Mouse (Mus musculus): ENCODE results near the gene Arih2. TPM values are rescaled to one million over a fixed set of nuclear protein-coding genes. Genes with fewer than 3 reads are reported as not detected.

The Arih2 gene
- polyA plus RNA-seq, 1 experiment from 2014 or later, result 50.4 TPM

GRCm38 (mm10) chr9:108563671-108564070 is 85.5 kb downstream of the Arih2 start:
- Histone ChIP-seq H3K9ac (ENCODE audit: low read depth, low read length) (no peak overlapping the region), H3K27me3 (ENCODE audit: control insufficient read depth, insufficient read depth, low read depth, low read length) (no peaks in the 10 kb centered on the region), H3K4me2 (ENCODE audit: low read length) (no peak overlapping the region), H3K36me3 (ENCODE audit: control insufficient read depth, insufficient read depth, low read length) (peaks cover 10% of the 10 kb centered on the region), H3K4me1 (ENCODE audit: control insufficient read depth, insufficient read depth, low read length) (peaks cover 30% of the 10 kb centered on the region), H3K27ac (ENCODE audit: low read length) (no peak overlapping the region), H3K9me3 (replicated peaks; ENCODE audit: control insufficient read depth, low read length, poor library complexity, severe bottlenecking) (no peaks in the 10 kb centered on the region), H3K4me3 (ENCODE audit: low read depth, low read length) (no peak overlapping the region)
- no peak for ATAC-seq
- 93% methylated on average over 8 of the region's 8 CpGs for WGBS

GRCm38 (mm10) chr9:108560227-108560841 is 88.9 kb downstream of the Arih2 start, which contains the start of gene Impdh2:
Gene Impdh2 (plus strand): TSS chr9:108560286.
- Histone ChIP-seq H3K36me3 (ENCODE audit: control insufficient read depth, insufficient read depth, low read length) (peaks cover 29% of the 10 kb centered on the region), H3K4me1 (ENCODE audit: control insufficient read depth, insufficient read depth, low read length) (peaks cover 13% of the 10 kb centered on the region), H3K27ac (ENCODE audit: low read length) (peak within 1 kb of the TSS; percentile 62), H3K4me2 (ENCODE audit: low read length) (peak within 1 kb of the TSS; percentile 79), H3K27me3 (ENCODE audit: control insufficient read depth, insufficient read depth, low read depth, low read length) (no peaks in the 10 kb centered on the region), H3K9ac (ENCODE audit: low read depth, low read length) (peak within 1 kb of the TSS; percentile 64), H3K9me3 (replicated peaks; ENCODE audit: control insufficient read depth, low read length, poor library complexity, severe bottlenecking) (no peaks in the 10 kb centered on the region), H3K4me3 (ENCODE audit: low read depth, low read length) (peak within 1 kb of the TSS; percentile 47)
- ATAC-seq, result peak; percentile 99
- 0% methylated on average over 52 of the region's 53 CpGs for WGBS

- Histone ChIP-seq H3K27ac (ENCODE audit: low read length) (no peak overlapping the region), H3K9ac (ENCODE audit: low read depth, low read length) (no peak overlapping the region), H3K36me3 (ENCODE audit: control insufficient read depth, insufficient read depth, low read length) (peaks cover 25% of the 10 kb centered on the region), H3K27me3 (ENCODE audit: control insufficient read depth, insufficient read depth, low read depth, low read length) (no peaks in the 10 kb centered on the region), H3K4me3 (ENCODE audit: low read depth, low read length) (no peak overlapping the region), H3K9me3 (replicated peaks; ENCODE audit: control insufficient read depth, low read length, poor library complexity, severe bottlenecking) (no peaks in the 10 kb centered on the region), H3K4me2 (ENCODE audit: low read length) (no peak overlapping the region), H3K4me1 (ENCODE audit: control insufficient read depth, insufficient read depth, low read length) (peaks cover 13% of the 10 kb centered on the region)
- WGBS, result 94% methylated on average over 4 of the region's 4 CpGs
- ATAC-seq, result no peak
These were observed 90.0 kb downstream of the Arih2 start for GRCm38 (mm10) chr9:108559169-108559568.

MicroRNA genes within 50 kb of the gene (microRNA counts, 519-probe panel; counts per million panel counts)
- microRNA mmu-miR-191 (2,352 counts per million, percentile 70 among the panel's probes with 10 or more counts), microRNA mmu-miR-425 (2,279 counts per million, percentile 67 among the panel's probes with 10 or more counts)

Small RNAs within 50 kb of the gene (microRNA-seq; reads per million reads assigned to microRNA genes)
- not detected for gene Gm24083
- not detected for gene Gm26298
- not detected for gene Mir191
- gene Mir425, result 1,071 reads per million, percentile 80 among the genes with 10 or more reads in this experiment

Other genes with a start within 250 kb of the Arih2 start
- gene Ccdc36, start 220.9 kb downstream of the Arih2 start, polyA plus RNA-seq (2015; fragmentation: Nextera tagmentation; extraction: Ambion mirVana), result 1.7 and 2.6 TPM in 2 replicates
- gene BC048562, start 212.9 kb downstream of the Arih2 start, polyA plus RNA-seq (2015; fragmentation: Nextera tagmentation; extraction: Ambion mirVana), result not detected in 2 replicates
- gene Ccdc71, start 188.9 kb downstream of the Arih2 start, polyA plus RNA-seq (2015; fragmentation: Nextera tagmentation; extraction: Ambion mirVana), result 65.2 and 69.3 TPM in 2 replicates
- gene Klhdc8b, start 187.8 kb downstream of the Arih2 start, polyA plus RNA-seq (2015; fragmentation: Nextera tagmentation; extraction: Ambion mirVana), result 72.6 and 81.0 TPM in 2 replicates
- gene Lamb2, start 169.7 kb downstream of the Arih2 start, polyA plus RNA-seq (2015; fragmentation: Nextera tagmentation; extraction: Ambion mirVana), result 18.6 and 19.3 TPM in 2 replicates
- 68.6 and 71.5 TPM in 2 replicates for gene Usp19, start 158.8 kb downstream of the Arih2 start, polyA plus RNA-seq (2015; fragmentation: Nextera tagmentation; extraction: Ambion mirVana)
- 56.6 and 68.2 TPM in 2 replicates for gene Qars, start 141.7 kb downstream of the Arih2 start, polyA plus RNA-seq (2015; fragmentation: Nextera tagmentation; extraction: Ambion mirVana)
- 119 and 132 TPM in 2 replicates for gene Qrich1, start 132.6 kb downstream of the Arih2 start, polyA plus RNA-seq (2015; fragmentation: Nextera tagmentation; extraction: Ambion mirVana)
- 92.7 and 93.9 TPM in 2 replicates for gene Impdh2, start 89.1 kb downstream of the Arih2 start, polyA plus RNA-seq (2015; fragmentation: Nextera tagmentation; extraction: Ambion mirVana)
- 77.2 and 79.4 TPM in 2 replicates for gene Ndufaf3, start 82.0 kb downstream of the Arih2 start, polyA plus RNA-seq (2015; fragmentation: Nextera tagmentation; extraction: Ambion mirVana)
- gene Dalrd3, start 79.5 kb downstream of the Arih2 start, polyA plus RNA-seq (2015; fragmentation: Nextera tagmentation; extraction: Ambion mirVana), result 350 and 361 TPM in 2 replicates
- 420 and 427 TPM in 2 replicates for gene Wdr6, start 70.6 kb downstream of the Arih2 start, polyA plus RNA-seq (2015; fragmentation: Nextera tagmentation; extraction: Ambion mirVana)
- 39.2 and 43.1 TPM in 2 replicates for gene P4htm, start 51.7 kb downstream of the Arih2 start, polyA plus RNA-seq (2015; fragmentation: Nextera tagmentation; extraction: Ambion mirVana)
- 44.9 and 45.2 TPM in 2 replicates for gene Slc25a20, start 12.7 kb upstream of the Arih2 start, polyA plus RNA-seq (2015; fragmentation: Nextera tagmentation; extraction: Ambion mirVana)
- 57.3 and 69.1 TPM in 2 replicates for gene Prkar2a, start 39.9 kb upstream of the Arih2 start, polyA plus RNA-seq (2015; fragmentation: Nextera tagmentation; extraction: Ambion mirVana)
- gene Ip6k2, start 134.4 kb upstream of the Arih2 start, polyA plus RNA-seq (2015; fragmentation: Nextera tagmentation; extraction: Ambion mirVana), result 199 and 222 TPM in 2 replicates
- gene Nckipsd, start 159.0 kb upstream of the Arih2 start, polyA plus RNA-seq (2015; fragmentation: Nextera tagmentation; extraction: Ambion mirVana), result 33.2 and 51.7 TPM in 2 replicates
- gene Celsr3, start 176.9 kb upstream of the Arih2 start, polyA plus RNA-seq (2015; fragmentation: Nextera tagmentation; extraction: Ambion mirVana), result 12.7 and 16.4 TPM in 2 replicates
- gene Slc26a6, start 203.9 kb upstream of the Arih2 start, polyA plus RNA-seq (2015; fragmentation: Nextera tagmentation; extraction: Ambion mirVana), result 17.5 and 19.0 TPM in 2 replicates